Mouse (Mus musculus) brown adipose tissue, adult 24 weeks (tissue): Measurements from ENCODE around the gene Hnrnpab. TPM values are rescaled to one million over a fixed set of nuclear protein-coding genes. Genes with fewer than 3 reads are reported as not detected.
"Not testable (repeated sequence)": the region's sequence is repeated elsewhere in the genome, so short reads cannot be mapped to it uniquely, and the experiment has no call there.

Experiments
- H3K27ac ChIP-seq: fragments of 200-500 bp; replicated peaks from 2 replicates; pipeline ENCODE4 v1.5.1; 2012; ENCODE audit warnings: low read depth, mild to moderate bottlenecking, low read length
- H3K4me1 ChIP-seq: fragments of 200-500 bp; 2 replicates; pipeline ENCODE4 v1.6.1; 2012; ENCODE audit warnings: low read length, mixed read lengths; ENCODE audit not compliant: control insufficient read depth, insufficient read depth, insufficient read length
- H3K4me3 ChIP-seq: fragments of 200-500 bp; 2 replicates; pipeline ENCODE4 v1.5.1; 2012; ENCODE audit warnings: low read depth, mild to moderate bottlenecking, low read length, moderate library complexity; ENCODE audit not compliant: insufficient read depth
- polyA plus RNA-seq: library from polyadenylated mRNA; stranded (reverse); fragments of >200 nt; gene quantifications from 2 replicates; pipeline ENCODE4 v1.2.4, GENCODE M21; 2012; ENCODE audit not compliant: missing spikeins, insufficient read depth, insufficient read length

Gene Hnrnpab
- polyA plus RNA-seq, 1 experiment, result 117 TPM

- Histone ChIP-seq H3K4me1 (peaks cover 2% of the 10 kb centered on the region; the same call in 1 of the 2 replicates), H3K27ac (no peak overlapping the region), H3K4me3 (no peak overlapping the region)
Measured at GRCm38 (mm10) chr11:51622971-51623491, 16.4 kb upstream of the Hnrnpab start.

- Histone ChIP-seq H3K4me1 (peaks cover 2% of the 10 kb centered on the region; the same call in 1 of the 2 replicates), H3K4me3 (no peak overlapping the region), H3K27ac (no peak overlapping the region)
Measured at GRCm38 (mm10) chr11:51621776-51622175, 15.1 kb upstream of the Hnrnpab start.

GRCm38 (mm10) chr11:51620084-51620483, 13.4 kb upstream of the Hnrnpab start:
- H3K27ac ChIP-seq, result no peak overlapping the region
- H3K4me3 ChIP-seq, result peak overlapping the region; percentile 75
- peaks cover 2% of the 10 kb centered on the region; the same call in 1 of the 2 replicates for H3K4me1 ChIP-seq

GRCm38 (mm10) chr11:51619409-51620060, 12.9 kb upstream of the Hnrnpab start, which contains the start of gene Nhp2:
TSS of gene Nhp2 (plus strand) at chr11:51619735.
- Histone ChIP-seq H3K4me1 (peaks cover 2% of the 10 kb centered on the region), H3K27ac (peak within 1 kb of the TSS; percentile 5; the same call in 1 of the 2 replicates), H3K4me3 (peak within 1 kb of the TSS; percentile 75)

- H3K4me3 ChIP-seq, result peak overlapping the region; percentile 50
- H3K4me1 ChIP-seq, result peaks cover 2% of the 10 kb centered on the region
- H3K27ac ChIP-seq, result no peak overlapping the region; the same call in 1 of the 2 replicates
Measured at GRCm38 (mm10) chr11:51618894-51619408, 12.3 kb upstream of the Hnrnpab start.

- H3K27ac ChIP-seq, result no peak overlapping the region
- peaks cover 2% of the 10 kb centered on the region for H3K4me1 ChIP-seq
- no peak overlapping the region for H3K4me3 ChIP-seq
Measured at GRCm38 (mm10) chr11:51617693-51618092, 11.0 kb upstream of the Hnrnpab start.

- H3K27ac ChIP-seq, H3K4me1 ChIP-seq, H3K4me3 ChIP-seq: not testable (repeated sequence)
Measured at GRCm38 (mm10) chr11:51616113-51616512, 9.5 kb upstream of the Hnrnpab start.

GRCm38 (mm10) chr11:51615601-51616000, 9.0 kb upstream of the Hnrnpab start:
- Histone ChIP-seq H3K4me3 (peak overlapping the region; percentile 63), H3K4me1 (peaks cover 2% of the 10 kb centered on the region), H3K27ac (peak overlapping the region; percentile 90)

GRCm38 (mm10) chr11:51615129-51615528, 8.5 kb upstream of the Hnrnpab start:
- Histone ChIP-seq H3K27ac (peak overlapping the region; percentile 90), H3K4me1 (peaks cover 2% of the 10 kb centered on the region), H3K4me3 (peak overlapping the region; percentile 63)

- Histone ChIP-seq H3K4me1 (peaks cover 2% of the 10 kb centered on the region), H3K27ac (no peak overlapping the region)
Measured at GRCm38 (mm10) chr11:51614256-51614655, 7.6 kb upstream of the Hnrnpab start.

GRCm38 (mm10) chr11:51609940-51610339, 3.3 kb upstream of the Hnrnpab start:
- H3K4me1 ChIP-seq, H3K4me3 ChIP-seq, H3K27ac ChIP-seq: not testable (repeated sequence)

More at GRCm38 (mm10) chr11:51614256-51614655, 7.6 kb upstream of the Hnrnpab start:
- no peak overlapping the region for H3K4me3 ChIP-seq

GRCm38 (mm10) chr11:51609266-51609909, 2.7 kb upstream of the Hnrnpab start:
- H3K4me1 ChIP-seq, result no peaks in the 10 kb centered on the region
- no peak overlapping the region for H3K4me3 ChIP-seq
- H3K27ac ChIP-seq, result no peak overlapping the region

- H3K4me3 ChIP-seq, result peak overlapping the region; percentile 98
- peak overlapping the region; percentile 66 for H3K27ac ChIP-seq
- no peaks in the 10 kb centered on the region for H3K4me1 ChIP-seq
Measured at GRCm38 (mm10) chr11:51607096-51607738, 570 bp upstream of the Hnrnpab start.

- Histone ChIP-seq H3K27ac (peak overlapping the region; percentile 83), H3K4me1 (no peaks in the 10 kb centered on the region), H3K4me3 (peak overlapping the region; percentile 98)
Measured at GRCm38 (mm10) chr11:51605602-51606446, 823 bp downstream of the Hnrnpab start.
